Mouse (Mus musculus) megakaryocyte-erythroid progenitor cell, adult 5 weeks (primary cell): ENCODE measurements around the gene Vmn2r124. TPM values are rescaled to one million over a fixed set of nuclear protein-coding genes. Genes with fewer than 3 reads are reported as not detected.

Experiments
- polyA plus RNA-seq: library from polyadenylated mRNA; stranded (reverse); fragments of >175 nt; gene quantifications from 2 replicates; pipeline ENCODE4 v1.2.3, GENCODE M21; 2012

Vmn2r124 gene
- polyA plus RNA-seq: not detected in 2 replicates

DNA sequence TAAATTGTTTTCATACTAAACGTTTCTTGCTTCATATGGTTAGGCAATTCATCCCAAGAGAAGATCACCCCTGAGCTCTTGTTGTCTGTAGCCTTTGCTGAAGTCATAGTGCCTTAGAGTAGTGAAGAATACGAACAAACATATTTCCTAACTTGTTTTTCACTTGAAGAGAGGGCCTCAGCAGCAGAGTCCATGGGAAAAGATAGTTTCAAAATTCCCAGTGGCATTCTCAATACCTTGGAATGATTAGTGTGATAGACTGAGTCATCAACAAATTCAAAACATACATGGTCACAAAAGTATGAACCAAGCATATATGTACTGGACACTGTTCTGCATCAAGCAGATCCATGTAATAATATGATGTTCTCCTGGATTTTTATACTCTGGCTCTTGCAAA is at the start of gene Vmn2r124:
Vmn2r124 (plus strand) TSS at position 301 of the 400 bp plus-strand sequence.

DNA sequence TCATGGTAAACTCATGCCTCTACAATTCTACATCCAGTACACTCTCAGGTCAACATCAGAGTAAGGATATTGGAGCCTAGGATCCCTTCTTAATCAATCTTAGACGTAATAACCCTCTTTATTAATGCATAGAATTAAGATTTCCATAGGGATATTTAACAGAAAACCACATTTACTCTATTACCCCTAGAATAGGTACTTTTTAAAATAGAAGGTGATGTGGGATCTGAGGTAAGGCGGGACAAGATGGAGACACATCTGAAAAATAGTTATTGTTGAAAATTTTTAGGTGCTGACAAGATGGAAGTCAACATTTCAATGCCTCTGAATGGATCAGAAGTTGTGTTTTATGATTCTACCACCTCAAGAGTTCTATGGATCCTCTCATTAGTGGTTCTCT is 27.8 kb upstream of the Vmn2r124 start, which contains the start of gene Fpr-rs4:
Fpr-rs4 (plus strand) TSS at position 301 of the 400 bp plus-strand sequence.

DNA sequence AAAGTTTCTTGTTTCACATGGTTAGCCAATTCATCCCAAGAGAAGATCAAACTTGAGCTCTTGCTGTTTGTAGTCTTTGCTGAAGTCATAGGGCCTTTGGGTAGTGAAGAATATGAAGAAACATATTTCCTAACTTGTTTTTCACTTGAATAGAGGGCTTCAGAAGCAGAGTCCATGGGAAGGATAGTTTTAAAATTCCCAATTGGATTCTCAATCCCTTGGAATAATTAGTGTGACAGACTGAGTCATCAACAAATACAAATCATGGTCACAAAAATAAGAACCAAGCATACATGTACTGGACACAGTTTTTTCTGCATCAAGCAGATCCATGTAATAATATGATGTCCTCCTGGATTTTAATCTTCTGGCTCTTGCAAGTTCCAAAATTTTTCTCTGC is 35.5 kb downstream of the Vmn2r124 start, which contains the start of gene Vmn2r91:
Vmn2r91 (plus strand) TSS at position 301 of the 400 bp plus-strand sequence.

Other genes with a start within 250 kb of the Vmn2r124 start
- 1.9 and 2.1 TPM in 2 replicates for gene Spaca6, start 222.3 kb upstream of the Vmn2r124 start, polyA plus RNA-seq
- gene Has1, start 194.2 kb upstream of the Vmn2r124 start, polyA plus RNA-seq: not detected in 2 replicates
- gene Fpr1, start 165.5 kb upstream of the Vmn2r124 start, polyA plus RNA-seq: 0.33 TPM in 1 of 2 replicates, not detected in the other
- gene Fpr2, start 161.6 kb upstream of the Vmn2r124 start, polyA plus RNA-seq: 0.08 and 0.15 TPM in 2 replicates
- gene Fpr3, start 161.6 kb upstream of the Vmn2r124 start, polyA plus RNA-seq: 0.04 TPM in 1 of 2 replicates, not detected in the other
- gene Fpr-rs4, start 27.7 kb upstream of the Vmn2r124 start, polyA plus RNA-seq: not detected in 2 replicates
- gene Vmn2r91, start 35.6 kb downstream of the Vmn2r124 start, polyA plus RNA-seq: not detected in 2 replicates
- not detected in 2 replicates for gene Vmn2r92, start 102.5 kb downstream of the Vmn2r124 start, polyA plus RNA-seq
- not detected in 2 replicates for gene Vmn2r94, start 228.3 kb downstream of the Vmn2r124 start, polyA plus RNA-seq
- 0.02 TPM in 1 of 2 replicates, not detected in the other for gene Vmn2r93, start 248.7 kb downstream of the Vmn2r124 start, polyA plus RNA-seq